Mouse (Mus musculus) thymus, adult 2 months (tissue): ENCODE results near the gene Stambp.
"Not testable (repeated sequence)": the region's sequence is repeated elsewhere in the genome, so short reads cannot be mapped to it uniquely, and the experiment has no call there.

Source experiments
- CTCF ChIP-seq: fragments of 200-500 bp; IDR thresholded peaks from 2 replicates; pipeline ENCODE4 v1.5.1; 2012; ENCODE audit warnings: mild to moderate bottlenecking, control low read depth, low read length, moderate library complexity, borderline replicate concordance; ENCODE audit not compliant: control insufficient read depth, poor library complexity, insufficient read depth; ENCODE audit errors: extremely low read depth
- POLR2A ChIP-seq: fragments of 200-500 bp; IDR thresholded peaks from 2 replicates; pipeline ENCODE4 v1.6.1; 2012; ENCODE audit warnings: mild to moderate bottlenecking, low read length, control low read depth, moderate library complexity; ENCODE audit not compliant: control insufficient read depth, poor library complexity, insufficient read depth; ENCODE audit errors: extremely low read depth

DNA sequence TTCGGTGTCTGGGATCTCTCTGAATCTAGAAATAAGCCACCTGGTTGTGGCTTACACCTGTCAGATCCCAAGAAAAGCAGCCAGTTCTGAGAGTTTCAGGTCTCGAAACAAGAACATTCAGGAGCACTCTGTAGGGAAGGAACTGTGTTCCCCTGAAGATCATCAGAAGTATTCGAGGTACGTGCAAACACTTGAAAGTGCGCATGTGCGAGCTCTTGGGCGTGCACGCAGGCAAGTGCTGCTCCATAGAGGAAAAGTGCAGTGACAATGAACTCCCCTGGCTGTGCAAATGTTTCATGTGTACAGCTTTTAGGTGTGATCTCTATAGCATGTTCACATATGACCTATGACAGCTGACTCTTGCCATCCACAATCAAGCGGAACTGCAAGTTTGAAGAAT is 12.8 kb upstream of the Stambp start:
- TF ChIP-seq CTCF, POLR2A: not testable (repeated sequence)
